Mouse (Mus musculus): ENCODE measurements around the gene Hist2h3c2. TPM values are rescaled to one million over a fixed set of nuclear protein-coding genes. Genes with fewer than 3 reads are reported as not detected.
"Not testable (repeated sequence)": the region's sequence is repeated elsewhere in the genome, so short reads cannot be mapped to it uniquely, and the experiment has no call there.

The Hist2h3c2 gene
- polyA plus RNA-seq, 1 experiment from 2014 or later, result 2.7 TPM

DNA sequence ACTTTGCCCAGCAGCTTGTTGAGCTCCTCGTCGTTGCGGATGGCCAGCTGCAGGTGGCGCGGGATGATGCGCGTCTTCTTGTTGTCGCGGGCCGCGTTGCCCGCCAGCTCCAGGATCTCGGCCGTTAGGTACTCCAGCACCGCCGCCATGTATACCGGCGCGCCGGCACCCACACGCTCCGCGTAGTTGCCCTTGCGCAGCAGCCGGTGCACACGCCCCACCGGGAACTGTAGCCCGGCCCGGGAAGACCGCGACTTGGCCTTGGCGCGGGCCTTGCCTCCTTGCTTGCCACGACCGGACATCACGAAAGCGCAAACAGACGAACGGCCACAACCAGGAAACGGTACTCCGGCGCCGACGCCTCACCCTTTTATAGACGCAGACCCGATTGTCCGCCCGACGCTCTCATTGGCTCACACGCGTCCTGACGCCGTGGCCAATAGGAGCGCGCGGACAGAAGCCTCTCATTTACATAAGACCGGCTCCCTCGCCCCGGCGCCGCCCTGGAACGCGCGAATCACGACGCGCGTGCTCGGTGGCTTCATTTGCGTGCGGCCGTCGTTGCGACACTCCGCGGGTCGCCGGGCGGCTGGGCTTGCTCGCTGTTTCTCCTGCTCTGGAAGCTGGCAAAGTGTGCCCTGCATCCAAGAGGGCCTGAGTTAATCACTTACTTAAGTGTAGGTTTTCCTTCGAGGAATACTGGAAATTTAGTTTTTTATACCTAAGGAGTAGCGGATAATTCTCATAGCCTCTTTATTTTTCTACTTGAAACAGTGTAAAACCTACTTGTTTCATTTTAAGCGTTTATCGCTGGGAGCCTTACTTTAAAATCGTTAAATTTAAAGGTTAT, 1.2 kb upstream of the Hist2h3c2 start, which contains the start of gene Hist2h2aa2:
Gene Hist2h2aa2, minus strand, starts transcription at position 328 of the 850 bp plus-strand sequence.
- peak within 1 kb of the TSS; percentile 71 for H3K9ac ChIP-seq (ENCODE audit: low read length)
- peak; percentile 76 for ATAC-seq (replicated peaks; ENCODE audit: extremely low read depth, insufficient read depth, low FRiP score)
- H3K4me1 ChIP-seq (ENCODE audit: control insufficient read depth, insufficient read depth, low read length), result peaks cover 22% of the 10 kb centered on the region
- not testable (repeated sequence) for H3K9me3 ChIP-seq (replicated peaks; ENCODE audit: control insufficient read depth, low read length); H3K36me3 ChIP-seq (ENCODE audit: control insufficient read depth, insufficient read depth); H3K27me3 ChIP-seq (ENCODE audit: control insufficient read depth, insufficient read depth, low read length)
- H3K27ac ChIP-seq (ENCODE audit: low read length), result peak within 1 kb of the TSS; percentile 87
- peak within 1 kb of the TSS; percentile 57 for H3K4me2 ChIP-seq (ENCODE audit: low read depth, low read length)
- peak within 1 kb of the TSS; percentile 40 for H3K4me3 ChIP-seq (ENCODE audit: low read length)
- WGBS, result 4% methylated on average over 31 of the region's 85 CpGs

DNA sequence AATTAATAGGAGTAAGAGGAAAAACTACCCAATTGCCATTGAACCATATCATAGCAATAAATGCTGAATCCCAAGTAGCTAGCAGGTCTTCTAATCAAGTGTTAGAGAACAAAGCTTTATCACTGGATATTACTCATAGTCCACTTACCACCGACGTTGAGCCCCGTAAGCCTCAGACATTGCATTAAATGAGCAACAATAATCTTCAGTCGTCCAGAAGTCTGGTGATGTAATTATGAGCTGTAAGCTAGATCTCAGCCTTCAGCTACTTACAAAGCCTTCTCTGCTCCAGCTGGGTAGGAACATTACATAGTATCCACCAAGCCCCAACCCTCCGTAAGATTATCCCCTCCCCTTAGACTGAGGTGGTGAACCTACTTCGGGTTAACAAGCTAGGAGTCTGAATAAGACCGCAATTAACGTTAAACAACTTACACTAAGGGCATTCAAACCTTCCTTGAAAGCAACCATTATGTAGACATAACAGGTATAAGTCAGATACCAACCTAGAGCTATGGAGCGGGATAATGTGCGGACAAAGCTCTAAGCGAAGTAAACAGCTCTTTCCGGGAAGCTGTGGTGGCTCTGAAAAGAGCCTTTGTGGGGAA, 919 bp downstream of the Hist2h3c2 start:
- Histone ChIP-seq H3K9ac (ENCODE audit: low read length) (peak overlapping the region; percentile 71), H3K4me1 (ENCODE audit: control insufficient read depth, insufficient read depth, low read length) (peaks cover 10% of the 10 kb centered on the region), H3K36me3 (ENCODE audit: control insufficient read depth, insufficient read depth) (no peaks in the 10 kb centered on the region), H3K27ac (ENCODE audit: low read length) (peak overlapping the region; percentile 63), H3K9me3 (replicated peaks; ENCODE audit: control insufficient read depth, low read length) (no peaks in the 10 kb centered on the region), H3K4me3 (ENCODE audit: low read length) (peak overlapping the region; percentile 56), H3K27me3 (ENCODE audit: control insufficient read depth, insufficient read depth, low read length) (no peaks in the 10 kb centered on the region), H3K4me2 (ENCODE audit: low read depth, low read length) (peak overlapping the region; percentile 64)
- no peak for ATAC-seq (replicated peaks; ENCODE audit: extremely low read depth, insufficient read depth, low FRiP score)
- WGBS, result under 1% methylated on average over 12 of the region's 12 CpGs

DNA sequence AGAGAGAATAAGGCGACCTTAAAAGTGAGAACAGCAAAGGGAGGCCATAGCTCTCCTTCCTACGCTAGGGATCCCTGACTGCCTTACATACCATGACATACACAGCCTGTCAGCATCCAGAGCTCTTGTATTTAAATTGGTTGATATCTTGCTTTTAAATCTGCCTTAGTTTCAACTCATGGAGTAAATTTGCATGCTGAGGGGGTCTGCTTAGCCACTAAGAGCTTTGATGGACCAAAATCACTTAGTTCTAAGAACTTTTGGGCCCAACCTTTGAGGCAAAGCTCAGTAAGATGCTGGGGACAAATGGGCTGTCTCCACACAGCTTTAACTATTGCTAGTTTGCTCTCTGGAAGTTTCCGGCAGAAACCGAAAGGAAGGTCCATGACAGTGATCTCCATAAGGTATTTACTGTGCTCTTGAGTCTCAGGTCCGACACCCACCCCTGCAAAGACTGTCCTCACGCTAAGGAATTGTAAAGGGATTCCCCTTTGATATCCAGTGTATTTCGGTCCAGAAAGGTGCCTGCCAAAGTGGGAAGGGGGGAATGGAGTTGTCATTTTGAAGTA, 1.5 kb downstream of the Hist2h3c2 start:
- peaks cover 10% of the 10 kb centered on the region for H3K4me1 ChIP-seq (ENCODE audit: control insufficient read depth, insufficient read depth, low read length)
- WGBS, result 28% methylated on average over 7 of the region's 7 CpGs
- H3K27me3 ChIP-seq (ENCODE audit: control insufficient read depth, insufficient read depth, low read length), result no peaks in the 10 kb centered on the region
- no peak for ATAC-seq (replicated peaks; ENCODE audit: extremely low read depth, insufficient read depth, low FRiP score)
- no peaks in the 10 kb centered on the region for H3K9me3 ChIP-seq (replicated peaks; ENCODE audit: control insufficient read depth, low read length)
- H3K36me3 ChIP-seq (ENCODE audit: control insufficient read depth, insufficient read depth), result no peaks in the 10 kb centered on the region
- peak overlapping the region; percentile 71 for H3K9ac ChIP-seq (ENCODE audit: low read length)
- H3K27ac ChIP-seq (ENCODE audit: low read length), result peak overlapping the region; percentile 25; the same call in 1 of the 2 replicates
- H3K4me2 ChIP-seq (ENCODE audit: low read depth, low read length), result peak overlapping the region; percentile 64
- H3K4me3 ChIP-seq (ENCODE audit: low read length), result peak overlapping the region; percentile 56

DNA sequence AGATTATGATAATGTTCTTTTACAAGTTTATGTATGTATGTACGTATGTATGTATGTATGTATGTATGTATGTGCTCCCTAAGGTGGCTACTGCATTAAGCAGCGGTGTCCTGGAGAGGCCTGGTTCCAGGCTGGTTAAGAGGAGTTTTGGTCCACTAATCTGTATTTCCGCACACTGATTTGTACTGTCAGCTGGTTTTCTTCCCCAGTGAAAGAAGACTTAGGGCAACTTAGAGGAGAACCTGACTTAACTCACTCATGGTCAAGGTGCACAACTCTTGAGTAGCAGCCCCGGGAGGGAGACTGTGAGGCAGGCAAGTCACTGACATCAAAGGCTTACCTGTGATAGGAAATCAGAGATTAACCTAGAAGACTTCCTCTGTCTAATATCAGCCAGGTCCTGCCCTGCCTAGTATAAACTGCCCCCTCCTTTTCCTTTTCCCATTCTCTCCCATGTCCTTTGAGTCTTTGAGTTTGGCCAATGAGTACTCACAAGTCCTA, 2.0 kb downstream of the Hist2h3c2 start:
- H3K9ac ChIP-seq (ENCODE audit: low read length), result peak overlapping the region; percentile 71
- no peaks in the 10 kb centered on the region for H3K36me3 ChIP-seq (ENCODE audit: control insufficient read depth, insufficient read depth)
- no peak overlapping the region for H3K27ac ChIP-seq (ENCODE audit: low read length)
- WGBS, result 78% methylated on average over 4 of the region's 4 CpGs
- peaks cover 10% of the 10 kb centered on the region for H3K4me1 ChIP-seq (ENCODE audit: control insufficient read depth, insufficient read depth, low read length)
- no peaks in the 10 kb centered on the region for H3K9me3 ChIP-seq (replicated peaks; ENCODE audit: control insufficient read depth, low read length)
- peak overlapping the region; percentile 64 for H3K4me2 ChIP-seq (ENCODE audit: low read depth, low read length)
- no peaks in the 10 kb centered on the region for H3K27me3 ChIP-seq (ENCODE audit: control insufficient read depth, insufficient read depth, low read length)
- peak overlapping the region; percentile 56 for H3K4me3 ChIP-seq (ENCODE audit: low read length)
- ATAC-seq (replicated peaks; ENCODE audit: extremely low read depth, insufficient read depth, low FRiP score), result no peak

GRCm38 (mm10) chr3:96235836-96236235, 3.1 kb downstream of the Hist2h3c2 start:
- Histone ChIP-seq H3K4me1 (ENCODE audit: control insufficient read depth, insufficient read depth, low read length) (peaks cover 9% of the 10 kb centered on the region), H3K9ac (ENCODE audit: low read length) (no peak overlapping the region), H3K27me3 (ENCODE audit: control insufficient read depth, insufficient read depth, low read length) (no peaks in the 10 kb centered on the region), H3K4me2 (ENCODE audit: low read depth, low read length) (no peak overlapping the region), H3K36me3 (ENCODE audit: control insufficient read depth, insufficient read depth) (no peaks in the 10 kb centered on the region), H3K9me3 (replicated peaks; ENCODE audit: control insufficient read depth, low read length) (no peaks in the 10 kb centered on the region), H3K27ac (ENCODE audit: low read length) (no peak overlapping the region), H3K4me3 (ENCODE audit: low read length) (no peak overlapping the region)
- no peak for ATAC-seq (replicated peaks; ENCODE audit: extremely low read depth, insufficient read depth, low FRiP score)
- 47% methylated on average over 3 of the region's 3 CpGs for whole genome bisulfite sequencing

GRCm38 (mm10) chr3:96234914-96235313, 4.0 kb downstream of the Hist2h3c2 start:
- 89% methylated on average over 2 of the region's 2 CpGs for WGBS
- no peak overlapping the region for H3K4me3 ChIP-seq (ENCODE audit: low read length)
- no peak for ATAC-seq (replicated peaks; ENCODE audit: extremely low read depth, insufficient read depth, low FRiP score)
- no peaks in the 10 kb centered on the region for H3K9me3 ChIP-seq (replicated peaks; ENCODE audit: control insufficient read depth, low read length)
- H3K36me3 ChIP-seq (ENCODE audit: control insufficient read depth, insufficient read depth), result no peaks in the 10 kb centered on the region
- H3K27me3 ChIP-seq (ENCODE audit: control insufficient read depth, insufficient read depth, low read length), result no peaks in the 10 kb centered on the region
- H3K27ac ChIP-seq (ENCODE audit: low read length), result no peak overlapping the region
- no peak overlapping the region for H3K9ac ChIP-seq (ENCODE audit: low read length)
- H3K4me1 ChIP-seq (ENCODE audit: control insufficient read depth, insufficient read depth, low read length), result peaks cover 7% of the 10 kb centered on the region
- no peak overlapping the region for H3K4me2 ChIP-seq (ENCODE audit: low read depth, low read length)

DNA sequence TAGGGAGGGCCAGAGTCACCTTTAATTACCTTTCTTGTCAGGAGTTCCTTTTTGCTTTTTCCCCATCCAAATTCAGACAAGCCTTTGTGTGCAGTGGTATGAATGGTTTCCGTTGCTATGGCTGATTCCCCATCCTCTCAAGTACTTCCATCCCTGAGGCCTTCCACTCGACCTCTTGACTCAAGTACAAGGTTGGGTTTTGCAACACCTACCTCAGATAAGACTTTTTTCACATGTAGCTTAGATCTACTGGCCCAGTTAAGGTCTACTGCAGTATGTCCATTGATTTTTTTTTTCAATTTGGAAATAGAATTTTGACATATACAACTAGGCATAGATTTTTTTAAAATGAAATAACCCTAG, 7.2 kb downstream of the Hist2h3c2 start:
- 41% methylated on average over 2 of the region's 2 CpGs for WGBS
- no peak for ATAC-seq (replicated peaks; ENCODE audit: extremely low read depth, insufficient read depth, low FRiP score)

DNA sequence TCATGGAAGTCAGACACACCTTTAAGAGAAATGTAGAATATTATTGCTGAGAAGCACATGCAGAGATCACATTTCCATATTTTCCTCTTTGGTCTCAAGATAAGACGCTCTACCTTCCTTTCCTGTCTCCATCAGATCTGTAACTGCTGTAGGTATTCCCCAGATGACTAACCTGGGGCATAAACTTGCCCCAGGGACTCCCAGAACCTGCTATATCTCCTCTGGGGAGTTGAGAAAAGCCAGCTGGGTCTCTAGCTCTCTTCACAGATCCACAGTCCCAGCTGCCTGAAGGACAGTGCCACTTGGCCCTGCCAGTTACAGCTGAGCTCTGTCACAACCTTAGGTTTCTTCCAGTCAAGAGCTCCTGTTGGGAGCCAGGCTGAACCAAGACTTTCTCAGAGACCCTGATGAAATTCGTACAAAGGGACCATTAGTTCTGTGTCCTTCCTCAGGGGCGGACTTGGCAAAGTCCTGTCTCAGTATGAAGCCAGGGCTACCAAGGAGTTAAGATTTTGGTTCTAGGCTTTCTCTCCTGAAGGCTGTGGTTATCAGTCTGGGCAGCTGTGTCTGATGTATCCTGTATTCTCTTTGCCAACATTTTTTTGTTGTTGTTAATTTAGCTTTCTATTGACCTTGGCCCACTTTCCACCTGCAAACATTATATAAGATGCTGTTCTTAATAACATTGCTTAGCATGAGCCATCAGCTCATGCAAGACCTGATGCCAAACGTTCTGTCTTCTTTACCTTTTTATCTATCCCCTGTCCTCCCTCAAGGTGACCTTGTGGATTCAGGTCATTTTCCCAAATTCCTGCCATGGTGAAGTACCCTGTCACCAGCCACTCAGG, 7.8 kb downstream of the Hist2h3c2 start:
- H3K9ac ChIP-seq (ENCODE audit: low read length), result no peak overlapping the region
- H3K27me3 ChIP-seq (ENCODE audit: control insufficient read depth, insufficient read depth, low read length), result no peaks in the 10 kb centered on the region
- no peaks in the 10 kb centered on the region for H3K9me3 ChIP-seq (replicated peaks; ENCODE audit: control insufficient read depth, low read length)
- H3K4me3 ChIP-seq (ENCODE audit: low read length), result no peak overlapping the region
- H3K4me1 ChIP-seq (ENCODE audit: control insufficient read depth, insufficient read depth, low read length), result no peaks in the 10 kb centered on the region; the same call in 1 of the 2 replicates
- 55% methylated on average over 4 of the region's 4 CpGs for WGBS
- H3K27ac ChIP-seq (ENCODE audit: low read length), result no peak overlapping the region
- no peak for ATAC-seq (replicated peaks; ENCODE audit: extremely low read depth, insufficient read depth, low FRiP score)
- H3K4me2 ChIP-seq (ENCODE audit: low read depth, low read length), result no peak overlapping the region
- no peaks in the 10 kb centered on the region for H3K36me3 ChIP-seq (ENCODE audit: control insufficient read depth, insufficient read depth)

More for the DNA sequence above, 7.2 kb downstream of the Hist2h3c2 start:
- no peaks in the 10 kb centered on the region for H3K9me3 ChIP-seq (replicated peaks; ENCODE audit: control insufficient read depth, low read length)
- no peaks in the 10 kb centered on the region for H3K4me1 ChIP-seq (ENCODE audit: control insufficient read depth, insufficient read depth, low read length)
- H3K27ac ChIP-seq (ENCODE audit: low read length), result no peak overlapping the region
- H3K4me3 ChIP-seq (ENCODE audit: low read length), result no peak overlapping the region
- H3K27me3 ChIP-seq (ENCODE audit: control insufficient read depth, insufficient read depth, low read length), result no peaks in the 10 kb centered on the region
- no peak overlapping the region for H3K4me2 ChIP-seq (ENCODE audit: low read depth, low read length)
- H3K36me3 ChIP-seq (ENCODE audit: control insufficient read depth, insufficient read depth), result no peaks in the 10 kb centered on the region
- no peak overlapping the region for H3K9ac ChIP-seq (ENCODE audit: low read length)
